Mouse (Mus musculus) erythroblast, embryonic 14.5 days (primary cell): ENCODE measurements around the gene Ptpn14.

Experiments
- GATA1 ChIP-seq: IDR thresholded peaks from 2 replicates; pipeline ENCODE4 v1.6.1; 2012; ENCODE audit warnings: low read length, inconsistent platforms, mixed read lengths
- TAL1 ChIP-seq: IDR thresholded peaks from 3 replicates; pipeline ENCODE4 v1.6.1; 2012; ENCODE audit warnings: low read length, inconsistent platforms, mixed read lengths

- TF ChIP-seq GATA1 (no peak), TAL1 (no peak)
Observed at GRCm38 (mm10) chr1:189916422-189917125, 188.5 kb downstream of the Ptpn14 start.
